Mouse (Mus musculus): ENCODE results near the gene Zdhhc18. TPM values are rescaled to one million over a fixed set of nuclear protein-coding genes. Genes with fewer than 3 reads are reported as not detected.

Zdhhc18 gene
- polyA plus RNA-seq, 1 experiment from 2014 or later: 3.8 TPM

DNA sequence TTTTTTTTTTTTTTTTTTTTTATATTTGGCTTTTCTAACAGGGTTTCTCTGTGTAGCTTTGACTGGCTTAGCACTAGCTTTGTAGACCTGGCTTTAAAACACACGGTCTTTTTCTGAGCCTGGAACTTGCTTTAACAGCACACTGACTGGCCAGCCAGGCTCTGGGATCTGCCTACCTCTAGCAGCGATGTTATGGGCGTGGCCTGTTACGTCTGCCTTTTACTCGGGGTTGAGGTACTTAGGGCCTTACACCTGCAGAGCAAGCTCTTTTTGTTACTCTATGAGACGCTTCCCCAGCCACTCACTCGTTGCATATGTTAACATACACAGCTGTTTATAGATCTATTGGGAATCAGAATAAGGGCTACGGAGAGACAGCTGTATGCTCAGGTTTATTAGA, 82.7 kb downstream of the Zdhhc18 start:
- WGBS: 23% methylated on average over 8 of the region's 8 CpGs
- peaks cover 6% of the 10 kb centered on the region for H3K4me1 ChIP-seq
- no peaks in the 10 kb centered on the region for H3K9me3 ChIP-seq (replicated peaks)
- no peaks in the 10 kb centered on the region for H3K27me3 ChIP-seq
- no peak overlapping the region for H3K4me2 ChIP-seq
- no peak for ATAC-seq (replicated peaks; ENCODE audit: low FRiP score)
- no peak overlapping the region for H3K4me3 ChIP-seq (replicated peaks)
- H3K9ac ChIP-seq: no peak overlapping the region
- no peaks in the 10 kb centered on the region for H3K36me3 ChIP-seq
- no peak overlapping the region for H3K27ac ChIP-seq

DNA sequence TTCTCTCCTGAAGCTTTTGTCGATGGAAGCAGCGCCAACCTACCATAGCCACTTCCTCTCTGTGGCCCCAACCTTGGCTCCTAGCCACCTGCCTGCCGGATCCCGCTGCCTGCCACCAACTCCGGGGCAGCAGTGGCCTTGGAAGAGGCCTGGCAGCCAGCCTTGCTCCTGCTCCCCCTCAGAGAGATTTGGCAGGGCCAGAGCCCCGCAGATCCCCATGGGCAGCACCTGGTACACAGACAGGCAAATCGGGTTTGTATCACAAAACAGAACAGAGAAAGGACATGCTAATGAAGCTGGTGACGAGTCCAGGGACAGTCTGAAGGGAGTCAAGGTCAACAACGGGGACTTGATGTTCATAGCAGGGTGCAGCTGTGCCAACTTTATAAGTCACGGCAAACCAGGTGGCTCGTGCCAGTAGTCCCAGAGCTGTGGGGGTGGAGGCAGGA, 86.8 kb downstream of the Zdhhc18 start:
- Histone ChIP-seq H3K27me3 (no peaks in the 10 kb centered on the region), H3K36me3 (no peaks in the 10 kb centered on the region), H3K4me1 (no peaks in the 10 kb centered on the region), H3K4me3 (replicated peaks) (no peak overlapping the region), H3K9ac (no peak overlapping the region), H3K9me3 (replicated peaks) (no peaks in the 10 kb centered on the region), H3K27ac (no peak overlapping the region), H3K4me2 (no peak overlapping the region)
- 73% methylated on average over 11 of the region's 11 CpGs for WGBS
- no peak for ATAC-seq (replicated peaks; ENCODE audit: low FRiP score)

DNA sequence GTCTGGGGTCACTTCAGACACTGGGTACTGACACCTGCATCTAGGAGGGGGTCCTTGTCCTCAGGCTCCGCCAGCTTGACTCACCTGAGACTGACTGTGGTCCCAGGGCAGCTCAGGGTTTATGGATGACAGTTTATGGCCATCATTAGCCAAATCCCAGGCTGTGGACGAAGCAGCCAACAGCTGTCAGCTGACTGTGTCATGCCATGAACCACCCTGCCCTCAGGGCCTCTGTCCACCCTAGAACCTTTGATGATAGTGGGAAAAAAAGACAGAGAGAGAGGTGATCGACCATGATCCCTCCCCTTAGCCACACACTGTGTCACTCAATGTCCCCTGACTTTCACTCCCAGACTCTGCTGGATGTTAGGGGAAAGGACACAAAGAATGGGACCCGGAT, 88.3 kb downstream of the Zdhhc18 start:
- no peaks in the 10 kb centered on the region for H3K36me3 ChIP-seq
- WGBS: 56% methylated on average over 4 of the region's 4 CpGs
- H3K9me3 ChIP-seq (replicated peaks): no peaks in the 10 kb centered on the region
- no peak for ATAC-seq (replicated peaks; ENCODE audit: low FRiP score)
- peaks cover 3% of the 10 kb centered on the region; the same call in 1 of the 2 replicates for H3K4me1 ChIP-seq
- no peak overlapping the region for H3K4me2 ChIP-seq
- no peak overlapping the region for H3K4me3 ChIP-seq (replicated peaks)
- no peak overlapping the region for H3K9ac ChIP-seq
- 0 out of 2 replicates have a peak, but pooled peaks cover 3% of the 10 kb centered on the region for H3K27me3 ChIP-seq
- no peak overlapping the region for H3K27ac ChIP-seq

DNA sequence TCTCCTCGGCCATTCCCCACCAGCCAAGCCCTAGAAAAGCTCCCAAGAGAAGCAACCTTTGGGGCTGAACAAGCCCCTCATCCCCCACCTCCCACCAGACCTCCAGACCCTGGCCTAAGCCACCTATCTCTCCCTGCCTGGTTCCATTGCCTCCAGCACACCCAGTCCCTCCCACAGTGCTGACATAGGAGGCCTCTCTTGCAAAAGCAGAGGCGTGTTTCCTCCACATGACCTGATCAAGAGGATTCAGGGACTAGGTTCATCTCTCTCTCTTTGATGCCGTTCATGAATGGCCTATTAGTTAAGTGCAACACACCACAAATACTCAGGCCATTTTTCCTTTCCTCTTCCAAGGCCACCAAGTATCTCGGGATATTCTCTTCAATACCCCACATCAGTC, 90.1 kb downstream of the Zdhhc18 start:
- Histone ChIP-seq H3K4me3 (replicated peaks) (no peak overlapping the region), H3K9me3 (replicated peaks) (no peaks in the 10 kb centered on the region), H3K9ac (no peak overlapping the region), H3K27me3 (peaks cover 6% of the 10 kb centered on the region; the same call in 1 of the 2 replicates), H3K4me2 (no peak overlapping the region), H3K36me3 (no peaks in the 10 kb centered on the region), H3K27ac (no peak overlapping the region), H3K4me1 (peaks cover 3% of the 10 kb centered on the region; the same call in 1 of the 2 replicates)
- WGBS: 76% methylated on average over 4 of the region's 4 CpGs
- no peak for ATAC-seq (replicated peaks; ENCODE audit: low FRiP score)

DNA sequence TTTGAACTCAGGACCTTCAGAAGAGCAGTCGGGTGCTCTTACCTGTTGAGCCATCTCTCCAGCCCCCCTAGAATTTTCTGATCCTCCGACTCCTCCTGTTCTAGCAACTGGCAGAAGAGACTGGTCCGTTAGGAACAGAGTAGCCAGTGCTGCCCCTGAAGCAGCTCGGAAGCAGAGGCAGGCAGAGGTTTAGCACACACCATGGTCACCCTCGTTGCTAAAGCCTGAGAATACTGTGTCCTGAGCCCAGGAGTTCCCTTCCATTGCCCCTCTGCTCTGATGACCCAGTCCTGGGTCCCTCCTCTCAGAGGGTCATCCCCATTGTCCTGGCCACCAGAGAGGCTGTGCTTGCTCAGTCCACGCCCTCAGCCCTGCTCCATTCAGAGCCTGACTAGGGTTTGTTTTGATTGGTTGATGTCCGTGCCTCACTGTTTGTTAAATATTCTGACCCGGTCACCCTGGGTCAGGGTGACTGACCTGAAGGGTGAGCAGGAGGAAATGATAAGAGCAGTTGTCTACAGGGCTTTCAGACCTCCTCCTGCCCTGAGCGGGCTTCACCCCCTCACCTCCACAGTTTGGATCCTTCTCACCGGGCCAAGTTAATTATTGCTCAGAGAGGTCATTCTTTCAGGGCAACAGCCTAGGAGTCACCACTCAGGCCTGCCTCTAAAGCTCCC, 92.8 kb downstream of the Zdhhc18 start:
- no peaks in the 10 kb centered on the region for H3K36me3 ChIP-seq
- H3K9me3 ChIP-seq (replicated peaks): no peaks in the 10 kb centered on the region
- H3K4me3 ChIP-seq (replicated peaks): no peak overlapping the region
- ATAC-seq (replicated peaks; ENCODE audit: low FRiP score): peak; percentile 62; the same call in 1 of the 2 replicates
- H3K4me1 ChIP-seq: peaks cover 3% of the 10 kb centered on the region; the same call in 1 of the 2 replicates
- WGBS: 37% methylated on average over 10 of the region's 10 CpGs
- peaks cover 6% of the 10 kb centered on the region; the same call in 1 of the 2 replicates for H3K27me3 ChIP-seq
- H3K4me2 ChIP-seq: peak overlapping the region; percentile 14; the same call in 1 of the 2 replicates
- H3K27ac ChIP-seq: no peak overlapping the region
- H3K9ac ChIP-seq: no peak overlapping the region

Small RNA genes lying within 50 kb of the gene (microRNA-seq; reads per million reads assigned to microRNA genes)
- not detected for gene Gm23158

Other genes with a start within 250 kb of the Zdhhc18 start
- gene Tent5b, start 170.0 kb downstream of the Zdhhc18 start, polyA plus RNA-seq (2015; fragmentation: Nextera tagmentation; extraction: Ambion mirVana): 1.2 and 1.3 TPM in 2 replicates
- gene Trnp1, start 151.6 kb downstream of the Zdhhc18 start, polyA plus RNA-seq (2015; fragmentation: Nextera tagmentation; extraction: Ambion mirVana): 0.64 and 1.0 TPM in 2 replicates
- gene Kdf1, start 131.2 kb downstream of the Zdhhc18 start, polyA plus RNA-seq (2015; fragmentation: Nextera tagmentation; extraction: Ambion mirVana): 22.0 and 22.4 TPM in 2 replicates
- 334 and 359 TPM in 2 replicates for gene Nudc, start 104.2 kb downstream of the Zdhhc18 start, polyA plus RNA-seq (2015; fragmentation: Nextera tagmentation; extraction: Ambion mirVana)
- 0.44 and 0.64 TPM in 2 replicates for gene Nr0b2, start 96.8 kb downstream of the Zdhhc18 start, polyA plus RNA-seq (2015; fragmentation: Nextera tagmentation; extraction: Ambion mirVana)
- gene Gpatch3, start 75.4 kb downstream of the Zdhhc18 start, polyA plus RNA-seq (2015; fragmentation: Nextera tagmentation; extraction: Ambion mirVana): 7.4 and 7.8 TPM in 2 replicates
- gene Gpn2, start 65.8 kb downstream of the Zdhhc18 start, polyA plus RNA-seq (2015; fragmentation: Nextera tagmentation; extraction: Ambion mirVana): 19.8 and 20.3 TPM in 2 replicates
- 9.8 and 13.3 TPM in 2 replicates for gene Sfn, start 48.0 kb downstream of the Zdhhc18 start, polyA plus RNA-seq (2015; fragmentation: Nextera tagmentation; extraction: Ambion mirVana)
- gene Pigv, start 22.5 kb upstream of the Zdhhc18 start, polyA plus RNA-seq (2015; fragmentation: Nextera tagmentation; extraction: Ambion mirVana): 19.9 and 20.2 TPM in 2 replicates
- gene Arid1a, start 106.6 kb upstream of the Zdhhc18 start, polyA plus RNA-seq (2015; fragmentation: Nextera tagmentation; extraction: Ambion mirVana): 33.5 and 36.1 TPM in 2 replicates
- 44.5 and 47.5 TPM in 2 replicates for gene Rps6ka1, start 237.6 kb upstream of the Zdhhc18 start, polyA plus RNA-seq (2015; fragmentation: Nextera tagmentation; extraction: Ambion mirVana)